Mouse (Mus musculus) cortical plate, adult 2 months (tissue): ENCODE measurements at regions not wholly inside any gene's neighbourhood (a gene's known extent, or its start where the extent isn't known, plus 50 kb on each side); places are given as distances from the start of the nearest gene placed in this dataset.

Source experiments
- CTCF ChIP-seq: fragments of 200-500 bp; IDR thresholded peaks from 2 replicates; pipeline ENCODE4 v1.5.1; 2011; ENCODE audit warnings: mild to moderate bottlenecking, control low read depth, low read length; ENCODE audit not compliant: insufficient read depth; ENCODE audit errors: extremely low read depth
- POLR2A ChIP-seq: fragments of 200-500 bp; IDR thresholded peaks from 2 replicates; pipeline ENCODE4 v1.6.1; 2011; ENCODE audit warnings: mild to moderate bottlenecking, low read length, control low read depth; ENCODE audit not compliant: insufficient read depth; ENCODE audit errors: extremely low read depth

DNA sequence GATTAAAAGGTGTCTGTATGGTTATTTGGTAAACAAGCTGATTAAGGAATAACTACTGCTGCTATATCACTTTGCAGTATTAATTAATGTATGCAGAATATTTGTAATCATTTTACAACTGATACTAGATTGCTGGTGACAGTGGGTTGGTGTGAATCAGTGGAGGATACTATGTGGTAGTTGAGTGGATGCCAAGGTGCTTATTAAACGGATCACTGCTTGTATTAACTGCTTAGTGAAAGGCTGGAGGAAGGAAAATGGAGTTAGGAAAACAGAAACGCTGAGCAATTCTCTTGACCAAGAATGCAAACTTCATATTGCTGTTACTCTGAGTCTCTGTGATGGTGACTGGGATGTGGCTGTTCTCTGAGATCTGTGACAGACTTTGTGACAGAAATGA lies 86.8 kb upstream of the D1Pas1 start:
- TF ChIP-seq POLR2A = no peak
- no peak for TF ChIP-seq CTCF
